In genomic region chr7:28717726-28718125, GRCm38 (mm10) we compare ENCODE assay signal across 20 mouse cellular contexts. TPM values are rescaled to one million over a fixed set of nuclear protein-coding genes. Genes with fewer than 3 reads are reported as not detected.
DNase-seq lines count a peak whose midpoint lies in the region; ATAC-seq and TF ChIP-seq lines count a peak whose summit lies in the region.
"Had no signal": no experiment of that assay in that cellular context is flagged by ENCODE, and none has a peak within 500 bp of the region (broad histone marks: within the 10 kb centered on the region; RNA-seq: fewer than 3 reads in every experiment).

No protein-coding gene starts in this region.

- H3K4me2 ChIP-seq in heart, embryonic 15.5 days, result peak overlapping the region; percentile 87
- H3K4me2 ChIP-seq in lung, embryonic 14.5 days, result peak overlapping the region; percentile 77
- H3K4me2 ChIP-seq in embryonic facial prominence, embryonic 14.5 days (ENCODE audit: low read depth, low read length), result peak overlapping the region; percentile 75
- peak overlapping the region; percentile 71 for H3K4me2 ChIP-seq in limb, embryonic 13.5 days (replicated peaks)

- ATAC-seq in heart, embryonic 15.5 days (replicated peaks; ENCODE audit: insufficient number of reproducible peaks, insufficient read depth, low FRiP score, low read depth), result no peak
- no peak for ATAC-seq in lung, embryonic 14.5 days (ENCODE audit: insufficient read depth)
- ATAC-seq in embryonic facial prominence, embryonic 14.5 days (ENCODE audit: low read depth), result no peak
- ATAC-seq in limb, embryonic 13.5 days (ENCODE audit: low FRiP score, low read depth), result no peak

- no peak overlapping the region for H3K27ac ChIP-seq in heart, embryonic 15.5 days
- H3K27ac ChIP-seq in lung, embryonic 14.5 days (ENCODE audit: low read depth), result no peak overlapping the region
- H3K27ac ChIP-seq in embryonic facial prominence, embryonic 14.5 days (replicated peaks; ENCODE audit: low read depth, low read length), result no peak overlapping the region
- H3K27ac ChIP-seq in limb, embryonic 13.5 days, result no peak overlapping the region; the same call in 1 of the 2 replicates
- H3K27ac ChIP-seq: heart, adult 2 months; hindbrain, embryonic 13.5 days; liver, embryonic 13.5 days; midbrain, embryonic 13.5 days had no signal

- no peaks in the 10 kb centered on the region for H3K36me3 ChIP-seq in heart, embryonic 15.5 days
- H3K36me3 ChIP-seq in lung, embryonic 14.5 days (ENCODE audit: insufficient read depth), result no peaks in the 10 kb centered on the region
- no peaks in the 10 kb centered on the region for H3K36me3 ChIP-seq in embryonic facial prominence, embryonic 14.5 days (ENCODE audit: control insufficient read depth, insufficient read depth, low read length)
- H3K36me3 ChIP-seq in limb, embryonic 13.5 days, result no peaks in the 10 kb centered on the region
- H3K36me3 ChIP-seq: hindbrain, embryonic 13.5 days; liver, embryonic 13.5 days; midbrain, embryonic 13.5 days had no signal

- peaks cover 22% of the 10 kb centered on the region for H3K4me1 ChIP-seq in heart, embryonic 15.5 days (replicated peaks)
- peaks cover 3% of the 10 kb centered on the region; the same call in 1 of the 2 replicates for H3K4me1 ChIP-seq in lung, embryonic 14.5 days (ENCODE audit: insufficient read depth)
- H3K4me1 ChIP-seq in embryonic facial prominence, embryonic 14.5 days (ENCODE audit: control insufficient read depth, insufficient read depth, low read length), result peaks cover 5% of the 10 kb centered on the region
- H3K4me1 ChIP-seq in limb, embryonic 13.5 days, result peaks cover 37% of the 10 kb centered on the region

- WGBS in heart, embryonic 15.5 days, result 82% methylated on average over 10 of the region's 10 CpGs
- 61% methylated on average over 10 of the region's 10 CpGs for WGBS in lung, embryonic 14.5 days
- 65% methylated on average over 10 of the region's 10 CpGs for WGBS in embryonic facial prominence, embryonic 14.5 days
- 78% methylated on average over 10 of the region's 10 CpGs for WGBS in limb, embryonic 13.5 days

- H3K4me3 ChIP-seq in heart, embryonic 15.5 days, result peak overlapping the region; percentile 68
- H3K4me3 ChIP-seq in lung, embryonic 14.5 days (ENCODE audit: low read depth, low read length), result peak overlapping the region; percentile 56
- H3K4me3 ChIP-seq in embryonic facial prominence, embryonic 14.5 days (ENCODE audit: low read depth, low read length), result peak overlapping the region; percentile 52
- peak overlapping the region; percentile 59 for H3K4me3 ChIP-seq in limb, embryonic 13.5 days

- DNase-seq in heart, postnatal 36 days, result no peak
- DNase-seq in lung, embryonic 14.5 days, result peak; percentile 61
- DNase-seq in lung, postnatal 10 days, result no peak
- no peak for DNase-seq in embryonic facial prominence, embryonic 14.5 days (ENCODE audit: low spot score)
- DNase-seq in cerebellum, adult 8-10 months, result no peak
- no peak for DNase-seq in right cerebral cortex, postnatal 4 days
- DNase-seq: adrenal gland, postnatal 10 days; cerebellum, adult 11 months; cerebellum, postnatal 36 days; gastrocnemius, postnatal 10 days; heart, adult 2 months; liver, embryonic 13.5 days; thymus, adult 18-20 months had no signal

- no peaks in the 10 kb centered on the region for H3K9me3 ChIP-seq in heart, embryonic 15.5 days (replicated peaks)
- H3K9me3 ChIP-seq in lung, embryonic 14.5 days (ENCODE audit: low read depth, low read length), result no peaks in the 10 kb centered on the region
- no peaks in the 10 kb centered on the region for H3K9me3 ChIP-seq in embryonic facial prominence, embryonic 14.5 days (ENCODE audit: control insufficient read depth, low read length)
- H3K9me3 ChIP-seq in limb, embryonic 13.5 days, result no peaks in the 10 kb centered on the region
- H3K9me3 ChIP-seq: hindbrain, embryonic 13.5 days; liver, embryonic 13.5 days; midbrain, embryonic 13.5 days had no signal

- H3K27me3 ChIP-seq in heart, embryonic 15.5 days, result no peaks in the 10 kb centered on the region
- no peaks in the 10 kb centered on the region for H3K27me3 ChIP-seq in lung, embryonic 14.5 days (ENCODE audit: insufficient read depth, low read length)
- H3K27me3 ChIP-seq in embryonic facial prominence, embryonic 14.5 days (replicated peaks; ENCODE audit: control insufficient read depth, insufficient read depth, low read length), result no peaks in the 10 kb centered on the region
- H3K27me3 ChIP-seq in limb, embryonic 13.5 days, result no peaks in the 10 kb centered on the region
- H3K27me3 ChIP-seq: hindbrain, embryonic 13.5 days had no signal

- H3K9ac ChIP-seq in heart, embryonic 15.5 days, result no peak overlapping the region
- 0 out of 2 replicates have a peak overlapping the region, but pooled peaks have one; percentile 76 for H3K9ac ChIP-seq in lung, embryonic 14.5 days
- H3K9ac ChIP-seq in embryonic facial prominence, embryonic 14.5 days (ENCODE audit: low read depth, low read length), result 0 out of 2 replicates have a peak overlapping the region, but pooled peaks have one; percentile 75
- peak overlapping the region; percentile 35; the same call in 1 of the 2 replicates for H3K9ac ChIP-seq in limb, embryonic 13.5 days
- H3K9ac ChIP-seq: hindbrain, embryonic 13.5 days; liver, embryonic 13.5 days; midbrain, embryonic 13.5 days had no signal

- no peak for TF ChIP-seq CTCF in lung, embryonic 14.5 days (IDR thresholded peaks at IDR 0.05; ENCODE audit: low read depth)

- intact Hi-C loops in heart, postnatal 36 days (cut with DNase I), result no loop called here

RNA-seq across cellular contexts. Expression of gene Fbxo17, which starts 1.1 kb away (rescaled TPM):
- 7.7 and 9.7 TPM in 2 replicates for polyA plus RNA-seq in heart, embryonic 15.5 days (2015; fragmentation: Nextera tagmentation; extraction: Ambion mirVana)
- under 1 TPM; 0.46 to 0.53 TPM for total RNA-seq in heart, postnatal 36 days (2021)
- polyA plus RNA-seq in lung, embryonic 14.5 days (2014; fragmentation: Nextera tagmentation; extraction: Ambion mirVana), result 13.6 and 15.8 TPM in 2 replicates
- polyA plus RNA-seq in embryonic facial prominence, embryonic 14.5 days (2014; fragmentation: Nextera tagmentation; extraction: Ambion mirVana), result 27.8 and 29.0 TPM in 2 replicates
- polyA plus RNA-seq in limb, embryonic 13.5 days (2015; fragmentation: Nextera tagmentation; extraction: Ambion mirVana), result 31.8 and 33.9 TPM in 2 replicates

RNA-seq across cellular contexts. Expression of gene Mrps12, which starts 23.9 kb away (rescaled TPM):
- polyA plus RNA-seq in heart, embryonic 15.5 days (2015; fragmentation: Nextera tagmentation; extraction: Ambion mirVana), result 102 and 109 TPM in 2 replicates
- total RNA-seq in heart, postnatal 36 days (2021), result 10 to 100 TPM; 53.9 to 54.1 TPM
- polyA plus RNA-seq in lung, embryonic 14.5 days (2014; fragmentation: Nextera tagmentation; extraction: Ambion mirVana), result 131 and 132 TPM in 2 replicates
- polyA plus RNA-seq in embryonic facial prominence, embryonic 14.5 days (2014; fragmentation: Nextera tagmentation; extraction: Ambion mirVana), result 119 and 120 TPM in 2 replicates
- polyA plus RNA-seq in limb, embryonic 13.5 days (2015; fragmentation: Nextera tagmentation; extraction: Ambion mirVana), result 113 and 114 TPM in 2 replicates

RNA-seq across cellular contexts. Expression of gene Sars2, which starts 24.1 kb away (rescaled TPM):
- 16.8 and 20.6 TPM in 2 replicates for polyA plus RNA-seq in heart, embryonic 15.5 days (2015; fragmentation: Nextera tagmentation; extraction: Ambion mirVana)
- total RNA-seq in heart, postnatal 36 days (2021), result 10 to 100 TPM; 14.6 to 16.3 TPM
- 27.9 and 31.4 TPM in 2 replicates for polyA plus RNA-seq in lung, embryonic 14.5 days (2014; fragmentation: Nextera tagmentation; extraction: Ambion mirVana)
- polyA plus RNA-seq in embryonic facial prominence, embryonic 14.5 days (2014; fragmentation: Nextera tagmentation; extraction: Ambion mirVana), result 20.5 and 22.9 TPM in 2 replicates
- polyA plus RNA-seq in limb, embryonic 13.5 days (2015; fragmentation: Nextera tagmentation; extraction: Ambion mirVana), result 26.7 and 30.4 TPM in 2 replicates

RNA-seq across cellular contexts. Expression of gene Fbxo27, which starts 25.1 kb away (rescaled TPM):
- 3.4 and 3.9 TPM in 2 replicates for polyA plus RNA-seq in heart, embryonic 15.5 days (2015; fragmentation: Nextera tagmentation; extraction: Ambion mirVana)
- total RNA-seq in heart, postnatal 36 days (2021), result under 1 TPM in 1 of 2 experiments, not detected in 1; 0.22 TPM
- polyA plus RNA-seq in lung, embryonic 14.5 days (2014; fragmentation: Nextera tagmentation; extraction: Ambion mirVana), result 6.8 and 6.9 TPM in 2 replicates
- polyA plus RNA-seq in embryonic facial prominence, embryonic 14.5 days (2014; fragmentation: Nextera tagmentation; extraction: Ambion mirVana), result 6.9 and 7.1 TPM in 2 replicates
- polyA plus RNA-seq in limb, embryonic 13.5 days (2015; fragmentation: Nextera tagmentation; extraction: Ambion mirVana), result 7.0 and 7.6 TPM in 2 replicates
- total RNA-seq: neutrophil, adult 5-6 weeks had no signal

RNA-seq across cellular contexts. Expression of gene Ccer2, which starts 38.2 kb away (rescaled TPM):
- not detected in 2 replicates for polyA plus RNA-seq in heart, embryonic 15.5 days (2015; fragmentation: Nextera tagmentation; extraction: Ambion mirVana)
- not detected for total RNA-seq in heart, postnatal 36 days (2021)
- polyA plus RNA-seq in lung, embryonic 14.5 days (2014; fragmentation: Nextera tagmentation; extraction: Ambion mirVana), result not detected in 2 replicates
- polyA plus RNA-seq in embryonic facial prominence, embryonic 14.5 days (2014; fragmentation: Nextera tagmentation; extraction: Ambion mirVana), result 3.8 and 12.7 TPM in 2 replicates
- polyA plus RNA-seq in limb, embryonic 13.5 days (2015; fragmentation: Nextera tagmentation; extraction: Ambion mirVana), result not detected in 2 replicates
- total RNA-seq: adrenal gland, postnatal 10 days; gastrocnemius, postnatal 10 days; heart, adult 2 months; neutrophil, adult 5-6 weeks had no signal
- polyA plus RNA-seq: heart, adult 2 months; intestine, embryonic 14.5 days; large intestine, adult 2 months; liver, embryonic 13.5 days had no signal
